ENCODE assay signal across 9 mouse cellular contexts in genomic region chr6:86569461-86569820, GRCm38 (mm10). TPM values are rescaled to one million over a fixed set of nuclear protein-coding genes. Genes with fewer than 3 reads are reported as not detected.
A peak's percentile ranks its signal among the peaks of the same experiment; 100 is the strongest.
DNase-seq lines count a peak whose midpoint lies in the region; ATAC-seq lines count a peak whose summit lies in the region.
"Had no signal": no experiment of that assay in that cellular context is flagged by ENCODE, and none has a peak within 500 bp of the region (broad histone marks: within the 10 kb centered on the region; RNA-seq: fewer than 3 reads in every experiment).

No protein-coding gene starts in this region.

- peaks cover 22% of the 10 kb centered on the region for H3K4me1 ChIP-seq in lung, embryonic 16.5 days (replicated peaks; ENCODE audit: control insufficient read depth, insufficient read depth, low read length)

- no peaks in the 10 kb centered on the region for H3K27me3 ChIP-seq in lung, embryonic 16.5 days (ENCODE audit: control insufficient read depth, insufficient read depth, low read depth, low read length)

- H3K4me3 ChIP-seq in lung, embryonic 16.5 days (ENCODE audit: low read length) = no peak overlapping the region

- peak; percentile 76 for ATAC-seq in lung, embryonic 16.5 days (ENCODE audit: low read depth)

- H3K4me2 ChIP-seq in lung, embryonic 16.5 days (ENCODE audit: low read depth, low read length) = no peak overlapping the region

- peaks cover 4% of the 10 kb centered on the region for H3K36me3 ChIP-seq in lung, embryonic 16.5 days (ENCODE audit: control insufficient read depth, insufficient read depth, low read length)

- H3K9me3 ChIP-seq in lung, embryonic 16.5 days (ENCODE audit: control insufficient read depth, low read length) = no peaks in the 10 kb centered on the region

- no peak overlapping the region for H3K9ac ChIP-seq in lung, embryonic 16.5 days (ENCODE audit: low read length)

- WGBS in lung, embryonic 16.5 days = 20% methylated on average over 3 of the region's 3 CpGs

- peak overlapping the region; percentile 68 for H3K27ac ChIP-seq in lung, embryonic 16.5 days (ENCODE audit: low read length)
- H3K27ac ChIP-seq: macrophage had no signal

- DNase-seq in ovary, postnatal 36 days (ENCODE audit: low spot score) = peak; percentile 33
- no peak for DNase-seq in ovary, postnatal 10 days (ENCODE audit: low spot score)
- peak; percentile 90 to 93 for DNase-seq in cerebellum, postnatal 10 days
- peak; percentile 71 for DNase-seq in induced T-regulatory cell, adult 2 months (ENCODE audit: low read depth)
- no peak for DNase-seq in right cerebral cortex, postnatal 4 days
- DNase-seq in right cerebral cortex, adult 2 months (ENCODE audit: low spot score in 2 of 2) = no peak
- no peak for DNase-seq in right cerebral cortex, postnatal 25 days

RNA-seq across cellular contexts. Expression of gene Pcbp1, which starts 43.3 kb away (rescaled TPM):
- polyA plus RNA-seq in lung, embryonic 16.5 days (2015; fragmentation: Nextera tagmentation; extraction: Ambion mirVana) = 168 and 192 TPM in 2 replicates

RNA-seq across cellular contexts. Expression of gene Asprv1, which starts 58.5 kb away (rescaled TPM):
- polyA plus RNA-seq in lung, embryonic 16.5 days (2015; fragmentation: Nextera tagmentation; extraction: Ambion mirVana) = 1.0 and 5.3 TPM in 2 replicates

Comparison
In these comparisons a context has a peak if more than half of its experiments do, and no peak if none do; other contexts are left out.
1. DNase-seq: peak in ovary, postnatal 36 days (single experiment), cerebellum, postnatal 10 days (2 of 2) and induced T-regulatory cell, adult 2 months (single experiment); none in ovary, postnatal 10 days (single experiment), right cerebral cortex, postnatal 4 days (single experiment), right cerebral cortex, adult 2 months (0 of 2) and right cerebral cortex, postnatal 25 days (single experiment).